Mouse (Mus musculus) adrenal gland, postnatal 14 days (tissue): Measurements from ENCODE around the gene Abcf2. TPM values are rescaled to one million over a fixed set of nuclear protein-coding genes. Genes with fewer than 3 reads are reported as not detected.
"Not testable (repeated sequence)": the region's sequence is repeated elsewhere in the genome, so short reads cannot be mapped to it uniquely, and the experiment has no call there.

Experiments used
- DNase-seq: peaks from one replicate; pipeline ENCODE4 v3.0.0; 2021; ENCODE audit warnings: mixed read lengths
- total RNA-seq: library from RNA; stranded (reverse); gene quantifications from 2 replicates; pipeline ENCODE4 v1.2.3, GENCODE M21; 2021

The Abcf2 gene
- total RNA-seq, 1 experiment from 2014 or later: 59.3 TPM

- no peak for DNase-seq
Observed at GRCm38 (mm10) chr5:24586106-24586505, 8.8 kb upstream of the Abcf2 start.

- no peak for DNase-seq
Observed at GRCm38 (mm10) chr5:24578109-24578963, 1.1 kb upstream of the Abcf2 start.

- no peak for DNase-seq
Observed at GRCm38 (mm10) chr5:24576801-24577182, 475 bp downstream of the Abcf2 start.

GRCm38 (mm10) chr5:24575948-24576347 lies 1.3 kb downstream of the Abcf2 start:
- no peak for DNase-seq

- DNase-seq: no peak
Observed at GRCm38 (mm10) chr5:24556709-24557108, 20.6 kb downstream of the Abcf2 start, which contains the start of gene 4931409K22Rik. 4931409K22Rik (minus strand) TSS chr5:24556809.

GRCm38 (mm10) chr5:24555335-24555734 lies 21.9 kb downstream of the Abcf2 start:
- DNase-seq: not testable (repeated sequence)

- peak; percentile 24 for DNase-seq
Observed at GRCm38 (mm10) chr5:24553621-24554244, 23.5 kb downstream of the Abcf2 start.

GRCm38 (mm10) chr5:24551317-24551688 lies 26.0 kb downstream of the Abcf2 start:
- no peak for DNase-seq

- DNase-seq: peak; percentile 50
Observed at GRCm38 (mm10) chr5:24550598-24551316, 26.5 kb downstream of the Abcf2 start.

- no peak for DNase-seq
Observed at GRCm38 (mm10) chr5:24542643-24543042, 34.6 kb downstream of the Abcf2 start.

GRCm38 (mm10) chr5:24541144-24541569 lies 36.1 kb downstream of the Abcf2 start:
- DNase-seq: no peak

GRCm38 (mm10) chr5:24540387-24541143 lies 36.7 kb downstream of the Abcf2 start, which contains the start of gene Asb10:
Asb10 (minus strand) TSS chr5:24540978.
- peak; percentile 74 for DNase-seq

- DNase-seq: no peak
Observed at GRCm38 (mm10) chr5:24539571-24540296, 37.5 kb downstream of the Abcf2 start.

GRCm38 (mm10) chr5:24537618-24538017 lies 39.6 kb downstream of the Abcf2 start:
- DNase-seq: peak; percentile 20

- DNase-seq: peak; percentile 73
Observed at GRCm38 (mm10) chr5:24536511-24536910, 40.8 kb downstream of the Abcf2 start.

GRCm38 (mm10) chr5:24535731-24536130 lies 41.5 kb downstream of the Abcf2 start:
- DNase-seq: peak; percentile 27

GRCm38 (mm10) chr5:24534292-24534691 lies 43.0 kb downstream of the Abcf2 start:
- DNase-seq: peak; percentile 25

GRCm38 (mm10) chr5:24533391-24533790 lies 43.9 kb downstream of the Abcf2 start:
- no peak for DNase-seq

- DNase-seq: peak; percentile 95
Observed at GRCm38 (mm10) chr5:24530042-24530689, 47.1 kb downstream of the Abcf2 start.

- no peak for DNase-seq
Observed at GRCm38 (mm10) chr5:24527780-24528179, 49.5 kb downstream of the Abcf2 start.

GRCm38 (mm10) chr5:24526889-24527230 lies 50.4 kb downstream of the Abcf2 start, which contains the start of gene Gbx1:
Gbx1 (minus strand) TSS chr5:24527202.
- DNase-seq: peak; percentile 59
